Mouse (Mus musculus): ENCODE data around the gene Fam120b. TPM values are rescaled to one million over a fixed set of nuclear protein-coding genes. Genes with fewer than 3 reads are reported as not detected.

The Fam120b gene
- total and polyA plus RNA-seq, 3 experiments: 7.1 to 12.7 (median 11.9) TPM

- WGBS: 0% methylated on average over 1 of the region's 1 CpGs
- H3K36me3 ChIP-seq (ENCODE audit: control insufficient read depth, insufficient read depth, low read length): no peaks in the 10 kb centered on the region
- TF ChIP-seq POLR2A (IDR thresholded peaks at IDR 0.05; ENCODE audit: insufficient read depth, low read depth, low read length) (no peak), CTCF (IDR thresholded peaks at IDR 0.05) (peak; percentile 82)
- H3K9ac ChIP-seq (ENCODE audit: low read depth, low read length): no peak overlapping the region
- DNase-seq: peak; percentile 18 to 24
- H3K4me1 ChIP-seq (ENCODE audit: control insufficient read depth, insufficient read depth, low read length): peaks cover 2% of the 10 kb centered on the region; the same call in 1 of the 2 replicates
- H3K27ac ChIP-seq: no peak overlapping the region
- intact Hi-C loops (cut with DNase I): loop anchor here (1.0 to 10.0 kb wide), 6 partner anchors 17 to 447 kb away; no protein-coding TSS in a partner anchor
- no peaks in the 10 kb centered on the region for H3K79me2 ChIP-seq (replicated peaks; ENCODE audit: control insufficient read depth, insufficient read depth, low read length)
- peaks cover 5% of the 10 kb centered on the region; the same call in 1 of the 2 replicates for H3K27me3 ChIP-seq (ENCODE audit: control insufficient read depth, insufficient read depth, low read length)
- no peak overlapping the region for H3K4me3 ChIP-seq
Measured at GRCm38 (mm10) chr17:15377901-15378300, 18.1 kb upstream of the Fam120b start.

- intact Hi-C loops (cut with DNase I): loop anchor here (1.0 to 10.0 kb wide), 5 partner anchors 16 to 446 kb away; no protein-coding TSS in a partner anchor
- Histone ChIP-seq H3K36me3 (ENCODE audit: control insufficient read depth, insufficient read depth, low read length) (no peaks in the 10 kb centered on the region), H3K79me2 (replicated peaks; ENCODE audit: control insufficient read depth, insufficient read depth, low read length) (no peaks in the 10 kb centered on the region), H3K9ac (ENCODE audit: low read depth, low read length) (no peak overlapping the region), H3K27ac (no peak overlapping the region), H3K4me1 (ENCODE audit: control insufficient read depth, insufficient read depth, low read length) (peaks cover 2% of the 10 kb centered on the region; the same call in 1 of the 2 replicates), H3K27me3 (ENCODE audit: control insufficient read depth, insufficient read depth, low read length) (peaks cover 5% of the 10 kb centered on the region; the same call in 1 of the 2 replicates), H3K4me3 (no peak overlapping the region)
- 31% methylated on average over 15 of the region's 15 CpGs for WGBS
- TF ChIP-seq POLR2A (IDR thresholded peaks at IDR 0.05; ENCODE audit: insufficient read depth, low read depth, low read length) (no peak), CTCF (IDR thresholded peaks at IDR 0.05) (no peak), EP300 (IDR thresholded peaks at IDR 0.05; ENCODE audit: insufficient read depth, low read depth, low read length) (no peak)
- no peak for DNase-seq
Measured at GRCm38 (mm10) chr17:15378413-15379109, 17.4 kb upstream of the Fam120b start.

- H3K36me3 ChIP-seq (ENCODE audit: control insufficient read depth, insufficient read depth, low read length): no peaks in the 10 kb centered on the region
- H3K27ac ChIP-seq: no peak overlapping the region
- DNase-seq: no peak
- peaks cover 4% of the 10 kb centered on the region; the same call in 1 of the 2 replicates for H3K27me3 ChIP-seq (ENCODE audit: control insufficient read depth, insufficient read depth, low read length)
- peak overlapping the region; percentile 35 for H3K4me3 ChIP-seq
- H3K4me1 ChIP-seq (ENCODE audit: control insufficient read depth, insufficient read depth, low read length): peaks cover 2% of the 10 kb centered on the region; the same call in 1 of the 2 replicates
- H3K79me2 ChIP-seq (replicated peaks; ENCODE audit: control insufficient read depth, insufficient read depth, low read length): no peaks in the 10 kb centered on the region
- WGBS: 32% methylated on average over 17 of the region's 17 CpGs
- no peak overlapping the region for H3K9ac ChIP-seq (ENCODE audit: low read depth, low read length)
- intact Hi-C loops (cut with DNase I): loop anchor here (2.0 to 10.0 kb wide), 4 partner anchors 15 to 445 kb away; no protein-coding TSS in a partner anchor
- no peak for TF ChIP-seq EP300 (IDR thresholded peaks at IDR 0.05; ENCODE audit: insufficient read depth, low read depth, low read length)
- no peak for TF ChIP-seq CTCF (IDR thresholded peaks at IDR 0.05)
Measured at GRCm38 (mm10) chr17:15379741-15380526, 16.1 kb upstream of the Fam120b start.

GRCm38 (mm10) chr17:15380641-15381051 lies 15.4 kb upstream of the Fam120b start:
- no peak overlapping the region for H3K27ac ChIP-seq
- H3K9ac ChIP-seq (ENCODE audit: low read depth, low read length): no peak overlapping the region
- H3K4me1 ChIP-seq (ENCODE audit: control insufficient read depth, insufficient read depth, low read length): peaks cover 2% of the 10 kb centered on the region; the same call in 1 of the 2 replicates
- peaks cover 4% of the 10 kb centered on the region; the same call in 1 of the 2 replicates for H3K27me3 ChIP-seq (ENCODE audit: control insufficient read depth, insufficient read depth, low read length)
- WGBS: 1% methylated on average over 27 of the region's 27 CpGs
- intact Hi-C loops (cut with DNase I): no loop called here
- no peaks in the 10 kb centered on the region for H3K79me2 ChIP-seq (replicated peaks; ENCODE audit: control insufficient read depth, insufficient read depth, low read length)
- peak; percentile 29 to 43 for DNase-seq
- H3K4me3 ChIP-seq: peak overlapping the region; percentile 35
- no peaks in the 10 kb centered on the region for H3K36me3 ChIP-seq (ENCODE audit: control insufficient read depth, insufficient read depth, low read length)
- TF ChIP-seq POLR2A (IDR thresholded peaks at IDR 0.05; ENCODE audit: insufficient read depth, low read depth, low read length): no peak
- TF ChIP-seq CTCF (IDR thresholded peaks at IDR 0.05): no peak
- no peak for TF ChIP-seq EP300 (IDR thresholded peaks at IDR 0.05; ENCODE audit: insufficient read depth, low read depth, low read length)

- H3K36me3 ChIP-seq (ENCODE audit: control insufficient read depth, insufficient read depth, low read length): no peaks in the 10 kb centered on the region
- peaks cover 4% of the 10 kb centered on the region; the same call in 1 of the 2 replicates for H3K27me3 ChIP-seq (ENCODE audit: control insufficient read depth, insufficient read depth, low read length)
- no peak for DNase-seq
- H3K79me2 ChIP-seq (replicated peaks; ENCODE audit: control insufficient read depth, insufficient read depth, low read length): no peaks in the 10 kb centered on the region
- no peak overlapping the region for H3K4me3 ChIP-seq
- H3K27ac ChIP-seq: no peak overlapping the region
- WGBS: 47% methylated on average over 22 of the region's 22 CpGs
- H3K4me1 ChIP-seq (ENCODE audit: control insufficient read depth, insufficient read depth, low read length): peaks cover 2% of the 10 kb centered on the region; the same call in 1 of the 2 replicates
- no peak for TF ChIP-seq EP300 (IDR thresholded peaks at IDR 0.05; ENCODE audit: insufficient read depth, low read depth, low read length)
- no peak for TF ChIP-seq POLR2A (IDR thresholded peaks at IDR 0.05; ENCODE audit: insufficient read depth, low read depth, low read length)
- TF ChIP-seq CTCF (IDR thresholded peaks at IDR 0.05): no peak
- intact Hi-C loops (cut with DNase I): no loop called here
- no peak overlapping the region for H3K9ac ChIP-seq (ENCODE audit: low read depth, low read length)
Measured at GRCm38 (mm10) chr17:15381092-15381860, 14.7 kb upstream of the Fam120b start.
